Mouse (Mus musculus) heart, postnatal 25 days (tissue): Measurements from ENCODE around the gene Eif2b3. TPM values are rescaled to one million over a fixed set of nuclear protein-coding genes. Genes with fewer than 3 reads are reported as not detected.

Source experiments
- DNase-seq: peaks from one replicate; pipeline ENCODE4 v3.0.0; 2022; ENCODE audit warnings: low spot score
- intact Hi-C: fragments of 180-260 bp; cut with DNase I; formaldehyde crosslinking; loops from one replicate; pipeline ENCODE4 v1.15.1; 2025
- total RNA-seq, 2 experiments: library from RNA; stranded (reverse); gene quantifications; 2 replicates each; pipeline ENCODE4 v1.2.3; 2021

The Eif2b3 gene
- total RNA-seq, 2 experiments from 2014 or later: 13.5 to 13.8 TPM

- intact Hi-C loops: no loop called here
- DNase-seq: no peak
Measured at GRCm38 (mm10) chr4:117010231-117010630, 9.0 kb upstream of the Eif2b3 start.

- intact Hi-C loops: no loop called here
Measured at GRCm38 (mm10) chr4:117013596-117013995, 5.6 kb upstream of the Eif2b3 start.

GRCm38 (mm10) chr4:117014901-117015415 lies 4.2 kb upstream of the Eif2b3 start:
- intact Hi-C loops: loop anchor here (5.0 kb wide), 1 partner anchor 107 kb away; no protein-coding TSS in a partner anchor
- no peak for DNase-seq

More at GRCm38 (mm10) chr4:117013596-117013995, 5.6 kb upstream of the Eif2b3 start:
- DNase-seq: no peak

GRCm38 (mm10) chr4:117017738-117018137 lies 1.5 kb upstream of the Eif2b3 start:
- intact Hi-C loops: loop anchor here (5.0 kb wide), 1 partner anchor 105 kb away; no protein-coding TSS in a partner anchor
- no peak for DNase-seq

- intact Hi-C loops: loop anchor here (5.0 kb wide), 1 partner anchor 104 kb away; no protein-coding TSS in a partner anchor
Measured at GRCm38 (mm10) chr4:117018327-117018726, 875 bp upstream of the Eif2b3 start.

GRCm38 (mm10) chr4:117023469-117023868 lies 4.3 kb downstream of the Eif2b3 start:
- no peak for DNase-seq
- intact Hi-C loops: no loop called here

More at GRCm38 (mm10) chr4:117018327-117018726, 875 bp upstream of the Eif2b3 start:
- no peak for DNase-seq

- intact Hi-C loops: no loop called here
- no peak for DNase-seq
Measured at GRCm38 (mm10) chr4:117031105-117031504, 11.9 kb downstream of the Eif2b3 start.

GRCm38 (mm10) chr4:117039925-117040687 lies 20.9 kb downstream of the Eif2b3 start:
- intact Hi-C loops: loop anchor here (5.0 kb wide), 1 partner anchor 42 kb away; no protein-coding TSS in a partner anchor
- peak; percentile 45 for DNase-seq

GRCm38 (mm10) chr4:117040791-117041190 lies 21.6 kb downstream of the Eif2b3 start:
- intact Hi-C loops: loop anchor here (5.0 kb wide), 1 partner anchor 42 kb away; no protein-coding TSS in a partner anchor
- DNase-seq: no peak

- DNase-seq: peak; percentile 69
- intact Hi-C loops: loop anchor here (5.0 kb wide), 1 partner anchor 41 kb away; no protein-coding TSS in a partner anchor
Measured at GRCm38 (mm10) chr4:117041283-117041721, 22.1 kb downstream of the Eif2b3 start.

GRCm38 (mm10) chr4:117048836-117049235 lies 29.6 kb downstream of the Eif2b3 start:
- intact Hi-C loops: no loop called here
- DNase-seq: peak; percentile 46

- intact Hi-C loops: no loop called here
- DNase-seq: no peak
Measured at GRCm38 (mm10) chr4:117049485-117049884, 30.3 kb downstream of the Eif2b3 start.

- DNase-seq: no peak
- intact Hi-C loops: no loop called here
Measured at GRCm38 (mm10) chr4:117052626-117053025, 33.4 kb downstream of the Eif2b3 start.

GRCm38 (mm10) chr4:117053956-117054355 lies 34.8 kb downstream of the Eif2b3 start:
- no peak for DNase-seq
- intact Hi-C loops: no loop called here

- no peak for DNase-seq
- intact Hi-C loops: no loop called here
Measured at GRCm38 (mm10) chr4:117056102-117056501, 36.9 kb downstream of the Eif2b3 start.

GRCm38 (mm10) chr4:117056514-117056913 lies 37.3 kb downstream of the Eif2b3 start:
- DNase-seq: no peak
- intact Hi-C loops: no loop called here

GRCm38 (mm10) chr4:117058512-117058911 lies 39.3 kb downstream of the Eif2b3 start:
- intact Hi-C loops: no loop called here
- no peak for DNase-seq

GRCm38 (mm10) chr4:117062700-117063390 lies 43.6 kb downstream of the Eif2b3 start:
- no peak for DNase-seq
- intact Hi-C loops: no loop called here

GRCm38 (mm10) chr4:117068035-117068434 lies 48.8 kb downstream of the Eif2b3 start:
- no peak for DNase-seq
- intact Hi-C loops: no loop called here

- intact Hi-C loops: no loop called here
- no peak for DNase-seq
Measured at GRCm38 (mm10) chr4:117069647-117070046, 50.4 kb downstream of the Eif2b3 start.
